7 mouse cellular contexts compared by ENCODE assay signal in genomic region chr7:137318924-137319885, GRCm38 (mm10). TPM values are rescaled to one million over a fixed set of nuclear protein-coding genes. Genes with fewer than 3 reads are reported as not detected.
DNase-seq lines count a peak whose midpoint lies in the region; ATAC-seq and TF ChIP-seq lines count a peak whose summit lies in the region.

No protein-coding gene starts in this region.

- no peak overlapping the region for H3K4me3 ChIP-seq in liver, embryonic 11.5 days (ENCODE audit: low read depth, low read length)
- H3K4me3 ChIP-seq in cortical plate, adult 2 months (ENCODE audit: insufficient read depth, low read length): no peak overlapping the region
- H3K4me3 ChIP-seq in heart, embryonic 14.5 days (ENCODE audit: control insufficient read depth in 1 of 2, insufficient read depth in 1 of 2, low read depth in 1 of 2, low read length in 2 of 2): peak overlapping the region in 1 of 2 experiments; percentile 8; a peak in 1 of 4 replicates
- peak overlapping the region; percentile 93 for H3K4me3 ChIP-seq in limb, embryonic 12.5 days (replicated peaks)
- H3K4me3 ChIP-seq in neural tube, embryonic 15.5 days (replicated peaks): peak overlapping the region; percentile 34

- H3K9ac ChIP-seq in liver, embryonic 11.5 days (ENCODE audit: low read depth, low read length): no peak overlapping the region
- H3K9ac ChIP-seq in heart, embryonic 14.5 days (ENCODE audit: low read length): no peak overlapping the region
- H3K9ac ChIP-seq in limb, embryonic 12.5 days (replicated peaks): peak overlapping the region; percentile 38
- H3K9ac ChIP-seq in neural tube, embryonic 15.5 days (replicated peaks): peak overlapping the region; percentile 65

- H3K27ac ChIP-seq in liver, embryonic 11.5 days (ENCODE audit: low read depth, low read length): no peak overlapping the region
- no peak overlapping the region for H3K27ac ChIP-seq in cortical plate, adult 2 months (ENCODE audit: insufficient read depth, low read length)
- no peak overlapping the region for H3K27ac ChIP-seq in heart, embryonic 14.5 days (replicated peaks in 1 of 2; ENCODE audit: control insufficient read depth in 1 of 2, insufficient read depth in 1 of 2, low read depth in 2 of 2, low read length in 2 of 2)
- H3K27ac ChIP-seq in limb, embryonic 12.5 days: 0 out of 2 replicates have a peak overlapping the region, but pooled peaks have one; percentile 56
- peak overlapping the region; percentile 96 for H3K27ac ChIP-seq in neural tube, embryonic 15.5 days (replicated peaks)

- peaks cover 5% of the 10 kb centered on the region for H3K4me1 ChIP-seq in liver, embryonic 11.5 days (replicated peaks; ENCODE audit: control insufficient read depth, insufficient read depth, low read length)
- H3K4me1 ChIP-seq in cortical plate, adult 2 months (ENCODE audit: control insufficient read depth, insufficient read depth, low read length): no peaks in the 10 kb centered on the region
- H3K4me1 ChIP-seq in heart, embryonic 14.5 days (ENCODE audit: control insufficient read depth in 2 of 2, insufficient read depth in 2 of 2, low read length in 2 of 2): peaks cover 12 to 50% of the 10 kb centered on the region in 2 experiments; a peak in 3 of 4 replicates
- H3K4me1 ChIP-seq in limb, embryonic 12.5 days (replicated peaks): peaks cover 75% of the 10 kb centered on the region
- H3K4me1 ChIP-seq in neural tube, embryonic 15.5 days: peaks cover 74% of the 10 kb centered on the region

- H3K36me3 ChIP-seq in liver, embryonic 11.5 days (ENCODE audit: control insufficient read depth, insufficient read depth, low read length): no peaks in the 10 kb centered on the region
- H3K36me3 ChIP-seq in heart, embryonic 14.5 days (ENCODE audit: control insufficient read depth, insufficient read depth, low read length): no peaks in the 10 kb centered on the region
- no peaks in the 10 kb centered on the region for H3K36me3 ChIP-seq in limb, embryonic 12.5 days
- H3K36me3 ChIP-seq in neural tube, embryonic 15.5 days: no peaks in the 10 kb centered on the region

- 2% methylated on average over 48 of the region's 48 CpGs for WGBS in liver, embryonic 11.5 days
- 1% methylated on average over 48 of the region's 48 CpGs for WGBS in heart, embryonic 14.5 days
- WGBS in limb, embryonic 12.5 days: under 1% methylated on average over 48 of the region's 48 CpGs
- under 1% methylated on average over 48 of the region's 48 CpGs for WGBS in neural tube, embryonic 15.5 days

- DNase-seq in liver: peak; percentile 52
- no peak for DNase-seq in liver, embryonic 11.5 days (ENCODE audit: low spot score)

- TF ChIP-seq CTCF in cortical plate, adult 2 months (IDR thresholded peaks at IDR 0.05; ENCODE audit: extremely low read depth, insufficient read depth, low read length): peak; percentile 11; the same call in 1 of the 2 replicates

- H3K4me2 ChIP-seq in liver, embryonic 11.5 days: no peak overlapping the region
- H3K4me2 ChIP-seq in heart, embryonic 14.5 days (ENCODE audit: low read length): peak overlapping the region; percentile 40; the same call in 1 of the 2 replicates
- H3K4me2 ChIP-seq in limb, embryonic 12.5 days: peak overlapping the region; percentile 92
- H3K4me2 ChIP-seq in neural tube, embryonic 15.5 days: peak overlapping the region; percentile 75

- no peak for ATAC-seq in liver, embryonic 11.5 days (replicated peaks; ENCODE audit: low FRiP score)
- ATAC-seq in heart, embryonic 14.5 days (ENCODE audit: insufficient number of reproducible peaks, insufficient read depth, low FRiP score, low read depth): no peak
- no peak for ATAC-seq in limb, embryonic 12.5 days (ENCODE audit: insufficient number of reproducible peaks, insufficient read depth, low FRiP score, low TSS enrichment, low read depth)
- no peak for ATAC-seq in neural tube, embryonic 15.5 days (ENCODE audit: low FRiP score)
- no peak; the same call in 1 of the 2 replicates for ATAC-seq in erythroid progenitor cell, adult 5-6 weeks (replicated peaks; ENCODE audit: low FRiP score, poor library complexity, severe bottlenecking)

- no peak for TF ChIP-seq POLR2A in cortical plate, adult 2 months (IDR thresholded peaks at IDR 0.05; ENCODE audit: extremely low read depth, insufficient read depth, low read length)

- peaks cover 100% of the 10 kb centered on the region for H3K27me3 ChIP-seq in liver, embryonic 11.5 days (replicated peaks; ENCODE audit: control insufficient read depth, insufficient read depth, low read length)
- H3K27me3 ChIP-seq in heart, embryonic 14.5 days (ENCODE audit: control insufficient read depth, insufficient read depth, low read length): peaks cover 97% of the 10 kb centered on the region
- H3K27me3 ChIP-seq in limb, embryonic 12.5 days: peaks cover 93% of the 10 kb centered on the region
- peaks cover 46% of the 10 kb centered on the region for H3K27me3 ChIP-seq in neural tube, embryonic 15.5 days (replicated peaks)

- no peaks in the 10 kb centered on the region for H3K9me3 ChIP-seq in liver, embryonic 11.5 days (ENCODE audit: control insufficient read depth, low read length)
- H3K9me3 ChIP-seq in heart, embryonic 14.5 days (ENCODE audit: control insufficient read depth, low read length): no peaks in the 10 kb centered on the region
- H3K9me3 ChIP-seq in limb, embryonic 12.5 days: no peaks in the 10 kb centered on the region
- H3K9me3 ChIP-seq in neural tube, embryonic 15.5 days (replicated peaks): no peaks in the 10 kb centered on the region

RNA-seq across cellular contexts. Expression of gene Ebf3, which starts 5.0 kb away (rescaled TPM):
- polyA plus RNA-seq in liver, embryonic 11.5 days (2014; fragmentation: Nextera tagmentation; extraction: Ambion mirVana): 0.55 and 0.83 TPM in 2 replicates
- polyA plus RNA-seq in cortical plate, adult 2 months (2012; rRNA removed): 0.40 and 0.42 TPM in 2 replicates
- 2.2 and 2.3 TPM in 2 replicates for polyA plus RNA-seq in heart, embryonic 14.5 days (2014; fragmentation: Nextera tagmentation; extraction: Ambion mirVana)
- polyA plus RNA-seq in limb, embryonic 12.5 days (2016; fragmentation: Nextera tagmentation; extraction: Ambion mirVana): 16.9 and 17.6 TPM in 2 replicates
- polyA plus RNA-seq in neural tube, embryonic 15.5 days (2015; fragmentation: Nextera tagmentation; extraction: Ambion mirVana): 16.6 and 22.4 TPM in 2 replicates
- 0.72 TPM in 1 of 2 replicates, not detected in the other for total RNA-seq in erythroid progenitor cell, adult 5-6 weeks (2015; ENCODE audit: low replicate concordance)
- total RNA-seq in erythroid progenitor cell, adult 5-6 weeks (2017; ENCODE audit: low replicate concordance): 0.08 and 1.4 TPM in 2 replicates

Comparison
In these comparisons a context has a peak if more than half of its experiments do, and no peak if none do; other contexts are left out.
1. H3K27ac ChIP-seq: peak in limb, embryonic 12.5 days (single experiment) and neural tube, embryonic 15.5 days (single experiment); none in liver, embryonic 11.5 days (single experiment), cortical plate, adult 2 months (single experiment) and heart, embryonic 14.5 days (0 of 2).
2. H3K4me3 ChIP-seq: peak in limb, embryonic 12.5 days (single experiment) and neural tube, embryonic 15.5 days (single experiment); none in liver, embryonic 11.5 days (single experiment) and cortical plate, adult 2 months (single experiment).
3. H3K9ac ChIP-seq: peak in limb, embryonic 12.5 days (single experiment) and neural tube, embryonic 15.5 days (single experiment); none in liver, embryonic 11.5 days (single experiment) and heart, embryonic 14.5 days (single experiment).